Mouse (Mus musculus) embryonic facial prominence, embryonic 11.5 days (tissue): ENCODE data around the gene Slc10a3. TPM values are rescaled to one million over a fixed set of nuclear protein-coding genes. Genes with fewer than 3 reads are reported as not detected.
"Not testable (repeated sequence)": the region's sequence is repeated elsewhere in the genome, so short reads cannot be mapped to it uniquely, and the experiment has no call there.

Source experiments
- ATAC-seq: fragments of 200-750 bp; cut with Nextera tagmentation; replicated peaks from 2 replicates; pipeline ENCODE4 v1.8.0; 2017; ENCODE audit warnings: low read depth; ENCODE audit not compliant: insufficient number of reproducible peaks, low FRiP score, low TSS enrichment
- DNase-seq: peaks from one replicate; pipeline ENCODE4 v3.0.0-alpha.2; 2015; ENCODE audit warnings: low spot score
- H3K27ac ChIP-seq: fragments of 300-500 bp; sonication (generic); replicated peaks from 2 replicates; pipeline ENCODE4 v1.5.1; 2014; ENCODE audit warnings: mild to moderate bottlenecking, low read depth, low read length, control low read depth
- H3K27me3 ChIP-seq: fragments of 300-500 bp; sonication (generic); 2 replicates; pipeline ENCODE4 v1.6.1; 2014; ENCODE audit warnings: mild to moderate bottlenecking, low read length, moderate library complexity, mixed read lengths; ENCODE audit not compliant: control insufficient read depth, insufficient read depth
- H3K36me3 ChIP-seq: fragments of 300-500 bp; sonication (generic); replicated peaks from 2 replicates; pipeline ENCODE4 v1.6.1; 2014; ENCODE audit warnings: low read depth, mild to moderate bottlenecking, low read length, moderate library complexity, mixed read lengths; ENCODE audit not compliant: control insufficient read depth, insufficient read depth
- H3K4me1 ChIP-seq: fragments of 300-500 bp; sonication (generic); 2 replicates; pipeline ENCODE4 v1.6.1; 2014; ENCODE audit warnings: low read length, mixed read lengths; ENCODE audit not compliant: control insufficient read depth, insufficient read depth
- H3K4me2 ChIP-seq: fragments of 300-500 bp; sonication (generic); 2 replicates; pipeline ENCODE4 v1.6.1; 2014; ENCODE audit warnings: low read depth, mild to moderate bottlenecking, control low read depth, low read length, moderate library complexity
- H3K4me3 ChIP-seq: fragments of 300-500 bp; sonication (generic); 2 replicates; pipeline ENCODE4 v1.5.1; 2014; ENCODE audit warnings: low read depth, low read length, control low read depth
- H3K9ac ChIP-seq: fragments of 300-500 bp; sonication (generic); replicated peaks from 2 replicates; pipeline ENCODE4 v1.6.1; 2014; ENCODE audit warnings: mild to moderate bottlenecking, control low read depth, low read length
- H3K9me3 ChIP-seq: fragments of 300-500 bp; sonication (generic); replicated peaks from 2 replicates; pipeline ENCODE4 v1.6.1; 2016; ENCODE audit warnings: mild to moderate bottlenecking, low read length, inconsistent platforms, mixed read lengths; ENCODE audit not compliant: control insufficient read depth
- WGBS: fragments of 180-500 bp; shearing (Covaris S2); extraction: QIAGEN DNeasy Blood & Tissue Kit; methylation state at CpG from one replicate; pipeline ENCODE4 v1.1.7; 2014; 5-methylcytosine and 5-hydroxymethylcytosine counted together
- polyA plus RNA-seq: library from polyadenylated mRNA; unstranded; fragments of >200 nt; fragmentation: Nextera tagmentation; extraction: Ambion mirVana; gene quantifications from 2 replicates; pipeline ENCODE4 v1.2.1, GENCODE M21; 2014

The Slc10a3 gene
- polyA plus RNA-seq, 1 experiment from 2014 or later = 11.4 TPM

- no peaks in the 10 kb centered on the region for H3K36me3 ChIP-seq
- H3K9me3 ChIP-seq = no peaks in the 10 kb centered on the region
- DNase-seq = peak; percentile 67
- peak overlapping the region; percentile 52 for H3K4me3 ChIP-seq
- 12% methylated on average over 43 of the region's 49 CpGs for WGBS
- H3K27ac ChIP-seq = 0 out of 2 replicates have a peak overlapping the region, but pooled peaks have one; percentile 20
- H3K27me3 ChIP-seq = no peaks in the 10 kb centered on the region
- peak overlapping the region; percentile 54 for H3K4me2 ChIP-seq
- no peaks in the 10 kb centered on the region for H3K4me1 ChIP-seq
- peak; percentile 68 for ATAC-seq
- peak overlapping the region; percentile 76 for H3K9ac ChIP-seq
Measured at GRCm38 (mm10) chrX:74368209-74368909, 4.8 kb downstream of the Slc10a3 start.

DNA sequence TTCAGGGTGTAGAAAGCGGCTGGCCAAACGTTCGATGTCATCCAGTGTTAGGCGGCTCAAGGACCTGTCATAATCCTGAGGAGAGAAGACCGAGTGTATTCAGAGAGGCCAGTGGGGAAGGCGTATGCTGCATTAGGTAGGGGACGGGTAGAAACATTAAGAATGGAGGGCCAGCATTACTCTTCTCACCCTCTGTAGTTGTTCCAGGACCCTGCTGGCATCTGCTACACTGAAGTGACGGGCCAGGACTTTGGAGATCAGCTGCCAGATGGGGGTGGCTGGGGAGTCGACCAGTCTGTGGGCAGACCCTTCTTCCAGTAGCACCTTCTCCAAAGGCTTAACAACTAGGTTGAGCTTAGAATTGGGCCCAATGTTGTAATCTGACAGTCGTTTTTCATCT is 5.6 kb downstream of the Slc10a3 start:
- no peaks in the 10 kb centered on the region for H3K9me3 ChIP-seq
- H3K27ac ChIP-seq = no peak overlapping the region
- H3K4me2 ChIP-seq = peak overlapping the region; percentile 54
- H3K4me1 ChIP-seq = no peaks in the 10 kb centered on the region
- peak overlapping the region; percentile 76 for H3K9ac ChIP-seq
- no peaks in the 10 kb centered on the region for H3K36me3 ChIP-seq
- no peak for DNase-seq
- no peaks in the 10 kb centered on the region for H3K27me3 ChIP-seq
- 67% methylated on average over 10 of the region's 10 CpGs for WGBS
- H3K4me3 ChIP-seq = peak overlapping the region; percentile 52
- ATAC-seq = no peak

GRCm38 (mm10) chrX:74359171-74359570 is 14.0 kb downstream of the Slc10a3 start:
- Histone ChIP-seq H3K9ac (no peak overlapping the region), H3K4me3 (no peak overlapping the region), H3K4me2 (no peak overlapping the region), H3K36me3 (no peaks in the 10 kb centered on the region), H3K27ac (no peak overlapping the region), H3K27me3 (no peaks in the 10 kb centered on the region), H3K9me3 (no peaks in the 10 kb centered on the region), H3K4me1 (no peaks in the 10 kb centered on the region)
- ATAC-seq (no peak), DNase-seq (peak; percentile 3)
- WGBS = 40% methylated on average over 11 of the region's 11 CpGs

DNA sequence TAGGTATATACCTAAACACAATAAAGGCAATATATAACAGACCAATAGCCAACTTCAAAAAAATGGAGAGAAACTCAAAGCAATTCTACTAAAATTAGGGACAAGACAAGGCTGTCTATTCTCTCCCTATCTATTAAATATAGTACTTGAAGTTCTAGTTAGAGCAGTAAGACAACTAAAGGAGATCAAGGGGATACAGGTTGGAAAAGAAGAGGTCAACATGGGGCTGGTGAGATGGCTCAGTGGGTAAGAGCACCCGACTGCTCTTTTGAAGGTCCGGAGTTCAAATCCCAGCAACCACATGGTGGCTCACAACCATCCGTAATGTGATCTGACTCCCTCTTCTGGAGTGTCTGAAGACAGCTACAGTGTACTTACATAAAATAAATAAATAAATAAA is 16.1 kb downstream of the Slc10a3 start:
- DNase-seq, H3K4me1 ChIP-seq, H3K27ac ChIP-seq, H3K9me3 ChIP-seq, H3K9ac ChIP-seq, H3K4me3 ChIP-seq, H3K27me3 ChIP-seq, H3K36me3 ChIP-seq, ATAC-seq, H3K4me2 ChIP-seq: not testable (repeated sequence)
- 80% methylated on average over 1 of the region's 3 CpGs for WGBS

DNA sequence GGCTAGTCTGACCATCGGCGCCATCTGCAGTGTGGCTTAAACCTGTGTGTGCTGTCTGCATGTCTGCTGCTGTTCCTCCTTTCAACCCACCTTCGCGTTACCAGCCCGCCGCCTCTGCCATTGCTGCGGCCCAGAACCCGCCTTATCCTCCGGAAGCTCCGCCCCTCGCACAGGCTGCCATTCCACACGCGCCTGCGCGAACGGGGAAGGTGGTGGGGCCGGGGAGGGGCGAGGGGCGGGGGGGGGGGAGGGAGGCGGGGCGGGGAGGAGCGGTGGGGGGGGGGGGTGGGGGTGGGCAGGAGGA is 19.7 kb downstream of the Slc10a3 start, which contains the start of gene Lage3:
Gene Lage3, minus strand, starts transcription at position 152 of the 304 bp plus-strand sequence.
- Histone ChIP-seq H3K4me2 (peak within 1 kb of the TSS; percentile 51), H3K36me3 (no peaks in the 10 kb centered on the region), H3K4me1 (no peaks in the 10 kb centered on the region), H3K27me3 (no peaks in the 10 kb centered on the region), H3K4me3 (peak within 1 kb of the TSS; percentile 39), H3K9ac (peak within 1 kb of the TSS; percentile 59), H3K27ac (no peak within 1 kb of the TSS), H3K9me3 (no peaks in the 10 kb centered on the region)
- ATAC-seq = peak; percentile 88
- DNase-seq = peak; percentile 81
- 29% methylated on average over 11 of the region's 22 CpGs for WGBS

DNA sequence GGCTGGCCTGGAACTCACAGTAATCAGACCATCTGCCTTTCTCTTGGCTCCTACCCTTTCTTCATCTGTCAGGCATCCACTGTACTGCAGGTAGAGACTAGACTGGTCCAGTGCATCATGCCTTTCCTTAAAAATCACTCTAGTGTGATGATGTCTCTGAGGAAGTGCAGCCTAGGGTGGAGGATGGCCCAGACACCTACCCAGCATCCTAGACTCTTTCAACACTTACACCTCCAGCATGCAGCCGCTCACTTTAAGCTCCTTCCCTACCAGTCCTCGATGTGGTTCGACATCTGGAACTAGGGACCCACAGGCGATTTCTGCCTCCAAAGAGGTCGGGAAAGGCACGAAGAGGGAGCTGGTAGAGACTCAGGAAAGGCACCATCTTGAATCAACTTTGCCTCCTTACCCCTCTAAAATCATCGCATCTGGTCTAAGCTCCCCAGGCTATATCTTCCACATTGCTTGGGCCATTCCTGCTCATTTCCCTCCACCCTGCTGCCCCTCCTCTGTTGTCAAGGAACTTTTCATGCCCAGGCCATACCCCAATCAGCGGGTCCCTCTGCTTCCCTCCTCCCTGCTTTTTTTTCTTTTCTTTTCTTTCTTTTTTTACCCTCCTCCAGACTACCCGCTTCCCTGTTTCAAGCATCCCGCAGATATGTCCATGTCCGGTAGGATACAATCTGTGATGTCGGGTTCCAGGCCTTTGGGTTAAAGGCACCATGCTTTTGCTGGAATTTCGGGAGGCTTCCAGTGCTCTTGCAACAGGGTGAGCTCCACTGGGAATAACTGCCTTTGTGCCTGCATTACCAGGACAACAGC is 20.3 kb downstream of the Slc10a3 start:
- peak; percentile 52 for ATAC-seq
- Histone ChIP-seq H3K4me1 (no peaks in the 10 kb centered on the region), H3K4me3 (peak overlapping the region; percentile 39), H3K4me2 (peak overlapping the region; percentile 51), H3K9ac (peak overlapping the region; percentile 59), H3K36me3 (no peaks in the 10 kb centered on the region), H3K27ac (no peak overlapping the region), H3K9me3 (no peaks in the 10 kb centered on the region), H3K27me3 (no peaks in the 10 kb centered on the region)
- WGBS = 24% methylated on average over 13 of the region's 13 CpGs
- peak; percentile 1 for DNase-seq

GRCm38 (mm10) chrX:74330166-74330930 is 42.8 kb downstream of the Slc10a3 start:
- Histone ChIP-seq H3K4me3 (peak overlapping the region; percentile 53), H3K4me1 (no peaks in the 10 kb centered on the region), H3K9me3 (no peaks in the 10 kb centered on the region), H3K9ac (peak overlapping the region; percentile 41), H3K4me2 (peak overlapping the region; percentile 53; the same call in 1 of the 2 replicates), H3K27me3 (no peaks in the 10 kb centered on the region), H3K36me3 (no peaks in the 10 kb centered on the region), H3K27ac (no peak overlapping the region)
- 48% methylated on average over 2 of the region's 2 CpGs for WGBS
- no peak for DNase-seq
- ATAC-seq = no peak
